Mouse (Mus musculus) liver, embryonic 16.5 days (tissue): ENCODE data around the gene E2f2. TPM values are rescaled to one million over a fixed set of nuclear protein-coding genes. Genes with fewer than 3 reads are reported as not detected.

ENCODE experiments used
- ATAC-seq: fragments of 200-750 bp; cut with Nextera tagmentation; 2 replicates; pipeline ENCODE4 v1.8.0; 2017; ENCODE audit warnings: low read depth, mild to moderate bottlenecking, moderate number of reproducible peaks, moderate library complexity
- H3K27ac ChIP-seq: fragments of 300-500 bp; sonication (generic); 2 replicates; pipeline ENCODE4 v1.5.1; 2014; ENCODE audit warnings: mild to moderate bottlenecking, low read length
- H3K27me3 ChIP-seq: fragments of 300-500 bp; sonication (generic); 2 replicates; pipeline ENCODE4 v1.6.1; 2014; ENCODE audit warnings: low read depth, low read length, mixed read lengths; ENCODE audit not compliant: control insufficient read depth, insufficient read depth
- H3K36me3 ChIP-seq: fragments of 300-500 bp; sonication (generic); 2 replicates; pipeline ENCODE4 v1.6.1; 2014; ENCODE audit warnings: mild to moderate bottlenecking; ENCODE audit not compliant: control insufficient read depth, insufficient read depth
- H3K4me1 ChIP-seq: fragments of 300-500 bp; sonication (generic); 2 replicates; pipeline ENCODE4 v1.6.1; 2014; ENCODE audit warnings: low read depth, low read length, mixed read lengths; ENCODE audit not compliant: control insufficient read depth
- H3K4me2 ChIP-seq: fragments of 300-500 bp; sonication (generic); 2 replicates; pipeline ENCODE4 v1.6.1; 2014; ENCODE audit warnings: low read depth, low read length, mixed read lengths
- H3K4me3 ChIP-seq: fragments of 300-500 bp; sonication (generic); 2 replicates; pipeline ENCODE4 v1.5.1; 2014; ENCODE audit warnings: low read depth, mild to moderate bottlenecking, low read length
- H3K9ac ChIP-seq: fragments of 300-500 bp; sonication (generic); 2 replicates; pipeline ENCODE4 v1.6.1; 2014; ENCODE audit warnings: low read depth, low read length
- H3K9me3 ChIP-seq: fragments of 300-500 bp; sonication (generic); replicated peaks from 2 replicates; pipeline ENCODE4 v1.6.1; 2016; ENCODE audit warnings: low read length; ENCODE audit not compliant: control insufficient read depth
- WGBS: fragments of 180-500 bp; shearing (Covaris S2); extraction: QIAGEN DNeasy Blood & Tissue Kit; methylation state at CpG from one replicate; pipeline ENCODE4 v1.1.7; 2014; ENCODE audit not compliant: insufficient replicate concordance; 5-methylcytosine and 5-hydroxymethylcytosine counted together
- polyA plus RNA-seq: library from polyadenylated mRNA; unstranded; fragments of >200 nt; fragmentation: Nextera tagmentation; extraction: Ambion mirVana; gene quantifications from 2 replicates; pipeline ENCODE4 v1.2.1, GENCODE M21; 2015

The E2f2 gene
- polyA plus RNA-seq, 1 experiment from 2014 or later = 93.6 TPM

DNA sequence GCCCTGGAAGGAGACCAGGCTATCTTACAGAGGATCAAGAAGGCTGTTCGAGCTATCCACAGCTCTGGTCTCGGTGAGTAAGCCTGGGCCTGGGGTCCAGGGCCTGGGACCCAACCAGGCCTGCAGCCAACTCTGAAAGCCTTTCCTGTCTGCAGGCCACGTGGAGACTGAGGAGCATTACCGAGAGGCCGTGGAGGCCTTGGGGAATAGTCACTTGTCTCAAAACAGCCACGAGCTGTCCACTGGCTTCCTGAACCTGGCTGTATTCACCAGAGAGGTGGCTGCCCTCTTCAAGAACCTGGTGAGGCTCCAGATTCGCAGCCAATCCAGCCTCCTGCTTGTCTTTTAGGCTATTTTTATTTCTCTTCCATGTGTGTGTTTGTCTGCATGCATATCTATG is 55.2 kb downstream of the E2f2 start:
- WGBS = 53% methylated on average over 7 of the region's 7 CpGs
- no peaks in the 10 kb centered on the region for H3K9me3 ChIP-seq
- H3K4me3 ChIP-seq = no peak overlapping the region
- no peak overlapping the region for H3K9ac ChIP-seq
- no peak overlapping the region for H3K27ac ChIP-seq
- no peaks in the 10 kb centered on the region for H3K4me1 ChIP-seq
- H3K27me3 ChIP-seq = no peaks in the 10 kb centered on the region; the same call in 1 of the 2 replicates
- no peaks in the 10 kb centered on the region for H3K36me3 ChIP-seq
- ATAC-seq = no peak
- H3K4me2 ChIP-seq = no peak overlapping the region

DNA sequence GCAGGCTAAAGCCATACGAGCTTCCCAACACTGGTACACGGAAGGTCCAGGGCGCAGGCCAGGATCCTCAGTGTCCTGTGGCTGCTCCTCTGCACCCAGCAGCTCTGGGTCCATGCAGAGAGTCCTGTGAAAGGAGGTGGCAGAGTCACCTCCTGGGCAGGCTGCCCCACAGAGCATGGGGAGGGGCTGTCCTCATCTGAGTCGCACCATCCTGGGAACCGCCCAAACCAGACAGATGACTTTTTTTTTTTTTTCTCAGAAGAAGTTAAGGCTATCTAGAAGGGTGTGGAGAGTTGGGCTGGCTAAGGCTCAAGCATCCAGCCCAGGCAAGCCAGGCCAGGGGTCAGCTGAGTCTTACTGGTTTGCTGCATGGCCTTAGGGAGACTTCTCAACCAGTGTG is 56.4 kb downstream of the E2f2 start:
- no peak overlapping the region for H3K4me3 ChIP-seq
- H3K4me2 ChIP-seq = no peak overlapping the region
- ATAC-seq = no peak
- no peaks in the 10 kb centered on the region; the same call in 1 of the 2 replicates for H3K27me3 ChIP-seq
- H3K9me3 ChIP-seq = no peaks in the 10 kb centered on the region
- 62% methylated on average over 5 of the region's 5 CpGs for WGBS
- H3K36me3 ChIP-seq = no peaks in the 10 kb centered on the region
- no peak overlapping the region for H3K9ac ChIP-seq
- no peak overlapping the region for H3K27ac ChIP-seq
- no peaks in the 10 kb centered on the region for H3K4me1 ChIP-seq

DNA sequence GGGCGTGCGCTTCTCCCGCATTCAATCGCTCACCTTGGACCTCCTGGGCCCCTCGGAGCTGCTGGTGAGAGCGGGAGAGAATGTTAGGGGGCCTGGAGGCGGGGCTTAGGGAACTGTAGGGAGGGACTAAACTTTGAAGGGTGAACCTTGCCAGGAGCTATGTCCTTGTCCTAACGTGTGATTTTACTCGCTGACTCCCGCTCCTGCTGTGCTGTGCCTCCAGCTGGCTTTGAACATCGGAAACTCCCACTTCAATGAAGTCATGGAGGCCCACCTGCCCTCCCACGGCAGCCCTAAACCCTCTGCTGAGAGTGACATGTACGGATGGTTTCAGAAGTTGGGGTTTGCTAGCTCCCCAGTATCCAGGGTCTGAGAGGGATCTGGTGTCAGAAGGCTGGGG is 66.5 kb downstream of the E2f2 start:
- H3K4me1 ChIP-seq = no peaks in the 10 kb centered on the region
- no peak overlapping the region for H3K4me3 ChIP-seq
- 15% methylated on average over 13 of the region's 13 CpGs for WGBS
- H3K27ac ChIP-seq = no peak overlapping the region
- no peak overlapping the region for H3K9ac ChIP-seq
- ATAC-seq = no peak
- no peaks in the 10 kb centered on the region for H3K36me3 ChIP-seq
- no peak overlapping the region for H3K4me2 ChIP-seq
- H3K9me3 ChIP-seq = no peaks in the 10 kb centered on the region
- peaks cover 22% of the 10 kb centered on the region for H3K27me3 ChIP-seq

DNA sequence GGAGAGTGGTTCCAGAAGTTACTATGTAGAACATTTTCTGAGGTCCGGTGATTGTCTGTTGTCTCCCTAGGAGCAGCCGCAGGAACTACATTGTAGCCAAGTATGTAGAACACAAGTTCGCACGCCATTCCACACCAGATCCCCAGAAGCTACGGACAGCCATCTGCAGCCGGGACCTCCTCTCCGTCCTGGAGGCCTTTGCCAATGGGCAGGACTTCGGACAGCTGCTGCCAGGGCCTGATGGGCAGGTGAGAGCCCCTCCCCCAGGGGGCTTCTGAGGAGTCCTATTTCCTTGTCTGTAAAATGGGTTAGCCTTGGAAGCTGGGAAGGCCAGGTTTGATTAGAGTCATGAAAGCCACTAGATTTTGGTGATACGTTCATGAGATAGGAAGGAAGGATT is 66.9 kb downstream of the E2f2 start:
- H3K27me3 ChIP-seq = peaks cover 22% of the 10 kb centered on the region
- no peaks in the 10 kb centered on the region for H3K4me1 ChIP-seq
- no peak overlapping the region for H3K4me2 ChIP-seq
- ATAC-seq = no peak
- no peak overlapping the region for H3K9ac ChIP-seq
- no peak overlapping the region for H3K27ac ChIP-seq
- 48% methylated on average over 9 of the region's 9 CpGs for WGBS
- no peaks in the 10 kb centered on the region for H3K36me3 ChIP-seq
- H3K4me3 ChIP-seq = no peak overlapping the region
- H3K9me3 ChIP-seq = no peaks in the 10 kb centered on the region

DNA sequence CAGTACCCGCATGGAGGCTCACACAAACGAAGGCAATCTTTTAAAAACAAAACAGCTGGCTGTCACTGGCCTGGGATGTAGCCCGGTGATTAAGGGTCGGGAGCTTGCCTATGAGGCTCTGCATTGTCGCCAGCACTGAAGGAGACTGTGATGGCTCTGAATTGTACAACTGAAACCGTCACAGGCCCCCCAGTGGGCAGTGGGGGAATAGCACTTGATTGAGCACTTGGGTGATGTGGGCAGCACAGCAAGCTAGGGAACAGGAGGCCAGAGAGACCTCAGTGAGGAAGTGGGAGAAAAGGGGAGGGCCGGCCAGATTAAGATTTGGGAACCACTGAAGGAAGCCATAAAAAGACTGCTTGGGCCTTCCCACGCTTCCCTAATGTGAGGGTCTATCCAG is 67.4 kb downstream of the E2f2 start:
- ATAC-seq = no peak; the same call in 1 of the 2 replicates
- no peak overlapping the region for H3K27ac ChIP-seq
- H3K4me2 ChIP-seq = no peak overlapping the region
- WGBS = 10% methylated on average over 8 of the region's 8 CpGs
- H3K9me3 ChIP-seq = no peaks in the 10 kb centered on the region
- peaks cover 22% of the 10 kb centered on the region for H3K27me3 ChIP-seq
- no peak overlapping the region for H3K9ac ChIP-seq
- no peaks in the 10 kb centered on the region for H3K36me3 ChIP-seq
- H3K4me1 ChIP-seq = no peaks in the 10 kb centered on the region
- H3K4me3 ChIP-seq = no peak overlapping the region

DNA sequence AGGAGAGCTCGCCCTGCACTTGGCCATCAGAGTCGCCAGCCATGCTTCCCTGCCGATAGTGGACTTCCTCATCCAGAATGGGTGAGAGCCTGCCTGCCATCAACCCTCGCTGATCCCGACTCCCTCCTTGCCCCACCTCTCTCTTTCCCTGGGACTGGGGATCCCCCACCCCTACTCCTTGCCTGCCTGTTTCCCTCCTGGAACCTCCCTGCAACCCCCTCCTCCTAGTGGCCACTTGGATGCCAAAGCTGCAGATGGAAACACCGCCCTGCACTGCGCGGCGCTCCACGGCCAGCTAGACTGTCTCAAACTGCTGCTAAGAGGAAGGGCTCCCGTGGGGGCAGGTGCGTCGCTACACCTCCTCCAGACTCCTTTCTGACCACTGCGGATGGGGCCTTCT is 67.9 kb downstream of the E2f2 start:
- Histone ChIP-seq H3K9me3 (no peaks in the 10 kb centered on the region), H3K4me2 (no peak overlapping the region), H3K36me3 (no peaks in the 10 kb centered on the region), H3K9ac (no peak overlapping the region), H3K27ac (no peak overlapping the region), H3K4me3 (no peak overlapping the region), H3K27me3 (peaks cover 26% of the 10 kb centered on the region), H3K4me1 (no peaks in the 10 kb centered on the region)
- no peak for ATAC-seq
- 45% methylated on average over 14 of the region's 14 CpGs for WGBS

DNA sequence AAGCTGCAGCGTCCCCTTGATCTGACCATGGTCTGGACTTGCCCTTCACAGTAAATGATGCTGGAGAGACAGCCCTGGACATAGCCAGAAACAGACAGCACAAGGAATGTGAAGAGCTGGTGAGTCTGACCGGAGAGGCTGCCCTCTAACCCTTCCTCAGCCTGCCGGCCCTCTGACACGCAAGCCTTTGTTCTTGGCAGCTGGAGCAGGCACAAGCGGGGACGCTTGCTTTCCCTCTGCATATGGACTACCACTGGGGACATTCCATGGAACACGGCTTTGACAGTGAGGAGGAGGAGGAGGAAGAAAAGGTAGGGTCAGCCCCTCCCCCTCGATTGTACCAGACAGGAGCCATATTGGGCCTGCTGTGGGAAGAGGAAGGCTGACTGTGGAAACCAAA is 68.8 kb downstream of the E2f2 start:
- ATAC-seq = no peak
- Histone ChIP-seq H3K4me2 (no peak overlapping the region), H3K9ac (no peak overlapping the region), H3K4me1 (no peaks in the 10 kb centered on the region), H3K9me3 (no peaks in the 10 kb centered on the region), H3K27ac (no peak overlapping the region), H3K36me3 (no peaks in the 10 kb centered on the region), H3K27me3 (peaks cover 32% of the 10 kb centered on the region), H3K4me3 (no peak overlapping the region)
- 64% methylated on average over 8 of the region's 8 CpGs for WGBS

DNA sequence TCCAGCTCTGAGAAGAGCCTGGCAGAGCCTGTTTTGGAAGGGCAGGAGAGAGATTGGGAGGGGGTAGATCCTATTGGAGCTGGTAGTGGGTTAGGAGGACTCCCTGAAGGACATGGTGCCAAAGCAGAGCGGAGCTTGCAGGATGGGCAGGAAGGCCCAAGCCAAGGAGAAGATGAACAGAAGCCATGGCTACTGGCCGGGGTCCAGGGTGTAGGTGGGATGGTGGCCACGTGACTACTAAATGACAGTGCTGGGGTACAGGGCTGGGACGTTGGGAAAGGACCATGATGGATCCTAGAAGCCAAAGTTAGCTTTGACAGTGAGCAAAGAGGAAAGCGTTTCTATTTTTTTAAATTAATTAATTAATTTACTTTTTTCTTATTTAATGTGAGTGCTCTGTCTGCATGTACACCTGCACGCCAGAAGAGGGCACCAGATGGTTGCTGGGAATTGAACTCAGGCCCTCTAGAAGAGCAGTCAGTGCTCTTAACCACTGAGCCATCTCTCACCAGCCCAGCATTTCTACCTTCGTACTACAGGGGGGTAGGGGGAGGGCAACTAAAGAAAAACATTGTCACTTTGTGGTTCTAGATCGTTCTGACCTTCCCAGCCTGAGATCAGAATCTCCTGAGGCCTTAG is 70.0 kb downstream of the E2f2 start:
- Histone ChIP-seq H3K4me3 (no peak overlapping the region), H3K4me2 (no peak overlapping the region), H3K4me1 (no peaks in the 10 kb centered on the region; the same call in 1 of the 2 replicates), H3K9ac (no peak overlapping the region), H3K27me3 (peaks cover 44% of the 10 kb centered on the region), H3K9me3 (no peaks in the 10 kb centered on the region), H3K36me3 (no peaks in the 10 kb centered on the region), H3K27ac (no peak overlapping the region)
- ATAC-seq = no peak
- WGBS = 34% methylated on average over 8 of the region's 8 CpGs

DNA sequence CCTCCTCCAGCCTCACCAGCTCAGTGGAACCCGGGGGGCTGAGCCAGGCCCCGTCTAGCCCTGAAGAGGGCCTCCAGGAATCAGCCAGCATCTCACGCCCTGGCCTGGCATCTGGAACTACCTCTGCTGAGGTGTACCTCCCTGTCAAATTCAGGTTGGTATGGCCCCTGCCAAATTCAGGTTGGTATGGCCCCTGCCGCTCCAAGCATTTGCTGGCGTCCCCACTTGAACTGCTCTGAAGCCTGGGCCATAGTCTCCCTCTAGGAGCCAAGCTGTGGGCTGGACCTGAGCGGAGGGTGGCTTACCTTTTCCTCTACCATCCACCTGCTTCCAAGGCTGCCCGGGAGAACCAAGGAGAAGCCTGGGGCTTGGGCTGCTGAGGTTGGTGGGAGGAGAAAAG is 70.5 kb downstream of the E2f2 start:
- H3K4me3 ChIP-seq = no peak overlapping the region
- no peak for ATAC-seq
- no peak overlapping the region for H3K27ac ChIP-seq
- H3K9ac ChIP-seq = no peak overlapping the region
- H3K36me3 ChIP-seq = no peaks in the 10 kb centered on the region
- H3K4me2 ChIP-seq = no peak overlapping the region
- WGBS = 50% methylated on average over 7 of the region's 7 CpGs
- no peaks in the 10 kb centered on the region; the same call in 1 of the 2 replicates for H3K4me1 ChIP-seq
- H3K27me3 ChIP-seq = peaks cover 44% of the 10 kb centered on the region
- no peaks in the 10 kb centered on the region for H3K9me3 ChIP-seq
